Mouse (Mus musculus) cortical plate, adult 2 months (tissue): ENCODE measurements around the gene Coro2b.
A peak's percentile ranks its signal among the peaks of the same experiment; 100 is the strongest.

Experiments
- CTCF ChIP-seq: fragments of 200-500 bp; IDR thresholded peaks from 2 replicates; pipeline ENCODE4 v1.5.1; 2011; ENCODE audit warnings: mild to moderate bottlenecking, control low read depth, low read length; ENCODE audit not compliant: insufficient read depth; ENCODE audit errors: extremely low read depth
- POLR2A ChIP-seq: fragments of 200-500 bp; IDR thresholded peaks from 2 replicates; pipeline ENCODE4 v1.6.1; 2011; ENCODE audit warnings: mild to moderate bottlenecking, low read length, control low read depth; ENCODE audit not compliant: insufficient read depth; ENCODE audit errors: extremely low read depth

GRCm38 (mm10) chr9:62528527-62528926 lies 8.3 kb downstream of the Coro2b start:
- TF ChIP-seq POLR2A (peak; percentile 54; the same call in 1 of the 2 replicates), CTCF (no peak)
